Mouse (Mus musculus) WW6 (cell line): ENCODE measurements around the gene Aco2.
A peak's percentile ranks its signal among the peaks of the same experiment; 100 is the strongest.

Experiments
- DNase-seq: peaks from one replicate; pipeline ENCODE4 v3.0.0-alpha.2; 2013; ENCODE audit warnings: low read depth, low spot score

Gene Aco2

GRCm38 (mm10) chr15:81872262-81873136 is at the start of gene Aco2:
Gene Aco2, plus strand, starts transcription at chr15:81872309.
- DNase-seq = peak; percentile 94

- no peak for DNase-seq
Observed at GRCm38 (mm10) chr15:81822631-81823030, 49.5 kb upstream of the Aco2 start.

DNA sequence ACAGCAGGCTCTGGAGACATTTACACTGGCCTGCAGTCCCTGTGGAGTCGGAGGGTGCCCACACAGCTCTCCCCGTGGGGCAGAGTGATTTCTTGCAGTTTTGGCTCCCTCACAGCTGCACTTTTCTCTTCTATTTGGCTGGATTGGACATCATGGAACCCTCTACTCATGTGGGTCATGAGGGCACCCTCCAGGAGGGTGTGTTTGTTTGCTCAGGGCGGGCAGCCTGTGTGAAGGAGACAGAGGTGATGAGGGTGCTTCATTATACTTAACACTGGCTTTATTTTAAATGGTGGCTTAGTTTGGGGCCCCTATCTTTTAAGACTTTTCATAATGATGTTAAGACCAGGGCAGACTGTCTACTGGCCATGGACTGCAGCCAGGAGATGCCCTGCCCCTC is 47.3 kb upstream of the Aco2 start:
- no peak for DNase-seq

DNA sequence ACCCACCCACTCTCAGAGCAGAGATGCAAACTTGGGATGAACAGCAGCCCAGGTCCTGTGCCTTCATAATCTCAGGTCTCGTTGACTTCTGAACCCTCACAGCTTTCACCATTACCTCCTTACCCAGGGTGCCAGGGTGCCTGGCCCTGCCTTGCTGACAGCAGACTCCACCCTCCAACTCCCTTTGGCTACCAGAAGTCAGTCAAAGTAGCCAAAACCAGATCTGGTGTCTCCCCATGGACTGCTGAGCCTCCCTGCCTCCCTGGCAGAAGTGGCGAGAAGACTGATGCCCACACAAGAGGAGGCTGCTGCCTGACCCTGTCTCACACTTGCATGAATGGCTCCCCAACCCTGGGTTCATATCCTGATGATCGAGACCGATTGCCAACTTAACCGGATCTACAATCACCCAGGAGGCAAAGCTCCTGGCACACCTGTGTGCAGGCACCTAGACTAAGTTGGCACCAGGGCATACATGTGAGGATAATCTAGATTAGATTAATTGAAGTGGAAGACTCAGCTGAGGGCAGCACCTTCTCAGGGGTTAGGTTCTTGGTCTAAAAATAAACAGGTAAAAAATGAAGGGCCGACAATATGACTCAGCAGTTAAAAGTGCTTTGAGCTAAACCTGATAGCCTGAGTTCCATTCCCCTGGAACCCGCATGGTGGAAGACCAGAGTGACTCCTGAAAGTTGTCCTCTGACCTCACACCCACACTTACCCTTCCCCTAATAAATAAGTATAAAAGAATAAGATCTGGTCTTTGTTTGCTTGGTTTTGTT is 43.5 kb upstream of the Aco2 start:
- no peak for DNase-seq

GRCm38 (mm10) chr15:81829208-81829580 is 42.9 kb upstream of the Aco2 start:
- no peak for DNase-seq

DNA sequence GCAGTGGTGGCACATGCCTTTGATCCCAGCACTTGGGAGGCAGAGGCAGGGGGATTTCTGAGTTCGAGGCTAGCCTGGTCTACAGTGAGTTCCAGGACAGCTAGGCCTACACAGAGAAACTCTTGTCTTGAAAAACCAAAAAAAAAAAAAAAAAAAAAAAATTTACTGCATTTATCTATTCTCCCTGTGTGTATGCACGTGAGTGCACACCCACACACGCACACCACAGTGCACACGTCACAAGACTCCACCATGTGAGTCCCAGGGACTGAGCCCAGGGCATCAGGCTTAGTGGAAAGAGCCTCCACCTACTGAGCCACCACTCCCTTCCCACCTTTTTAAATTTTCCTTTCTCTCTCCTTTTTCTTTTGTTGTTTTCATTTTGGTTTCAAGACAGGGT is 41.6 kb upstream of the Aco2 start:
- no peak for DNase-seq

- peak; percentile 91 for DNase-seq
Observed at GRCm38 (mm10) chr15:81831136-81831825, 40.8 kb upstream of the Aco2 start.

DNA sequence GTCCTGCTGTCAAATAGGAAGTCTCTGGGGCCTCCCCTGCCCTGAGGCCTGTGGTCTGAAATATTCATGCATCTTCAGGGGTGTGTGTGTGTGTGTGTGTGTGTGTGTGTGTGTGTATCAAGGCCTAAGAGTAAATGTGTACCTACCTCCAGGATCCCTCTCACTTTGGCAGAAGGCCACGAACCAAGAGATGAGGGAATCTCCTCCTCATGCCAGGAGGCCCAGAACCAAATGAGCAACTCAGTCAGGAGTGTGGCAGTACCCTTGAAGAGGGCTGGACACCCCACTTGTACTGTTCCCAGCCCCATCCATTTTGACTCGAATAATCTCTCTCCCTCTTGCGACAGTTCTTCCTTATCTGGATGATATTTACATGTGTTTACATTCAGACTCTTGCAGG is 39.9 kb upstream of the Aco2 start:
- no peak for DNase-seq

DNA sequence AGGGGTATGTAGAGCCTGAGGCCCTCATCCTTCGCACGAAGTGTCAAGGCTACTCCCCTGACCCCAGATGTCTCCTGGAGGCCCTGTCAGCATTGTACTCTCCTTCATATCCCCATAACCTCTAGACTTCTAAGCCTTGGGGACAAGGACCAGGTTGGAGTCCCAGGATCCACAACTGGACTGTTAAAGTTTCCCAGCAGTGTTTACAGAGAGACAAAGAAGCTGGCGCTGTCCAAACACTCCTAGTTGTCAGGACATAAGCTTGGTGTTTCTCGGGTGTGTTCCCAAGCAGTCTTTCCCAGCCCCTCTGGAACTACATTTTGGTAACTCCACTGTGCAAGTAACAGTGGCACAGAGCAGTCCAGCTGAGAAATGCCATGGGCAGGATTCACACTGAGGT is 38.6 kb upstream of the Aco2 start:
- no peak for DNase-seq

- DNase-seq = no peak
Observed at GRCm38 (mm10) chr15:81834171-81834841, 37.8 kb upstream of the Aco2 start.

DNA sequence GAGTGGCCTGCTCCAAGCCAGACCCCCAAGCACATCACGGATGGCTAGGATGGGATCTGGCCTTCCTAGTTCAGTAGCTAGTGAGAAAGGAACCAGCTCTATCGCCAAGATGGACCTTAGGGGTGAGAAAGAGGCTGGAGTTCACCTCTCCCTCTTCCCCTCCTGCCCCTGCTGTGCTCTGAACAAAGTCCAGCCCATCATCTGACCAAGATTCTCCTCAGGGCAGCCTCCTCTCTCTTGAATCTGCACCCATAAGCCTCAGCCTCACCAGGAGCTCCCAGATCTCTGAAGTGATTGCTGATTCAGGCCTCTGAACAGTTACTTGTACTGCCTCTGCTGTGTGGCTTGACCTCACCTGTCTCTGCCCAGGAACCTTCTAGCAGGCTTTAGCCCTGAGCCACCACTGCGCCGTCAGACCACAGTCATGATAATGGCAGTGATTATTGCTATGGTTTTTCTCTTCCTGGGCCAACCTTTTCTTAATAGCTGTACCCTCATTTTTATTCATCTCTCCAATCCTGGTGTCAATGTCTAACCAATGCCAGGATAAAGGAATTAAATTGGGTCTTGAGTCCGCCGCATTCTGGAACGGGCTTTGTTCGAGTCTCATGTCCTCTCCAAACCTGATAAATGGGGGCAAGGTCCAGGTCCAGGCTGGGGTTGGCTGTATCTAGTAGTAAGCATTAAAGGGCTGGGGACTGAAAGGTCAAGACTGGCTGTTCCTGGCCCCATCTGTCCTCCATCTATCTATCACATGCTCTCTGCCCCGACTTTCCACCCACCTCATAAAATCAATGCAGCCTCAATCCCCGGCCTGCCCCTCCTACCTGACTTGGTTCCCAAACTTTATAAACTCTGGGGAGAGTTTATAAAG is 36.9 kb upstream of the Aco2 start:
- no peak for DNase-seq

- DNase-seq = no peak
Observed at GRCm38 (mm10) chr15:81836124-81836821, 35.8 kb upstream of the Aco2 start.

DNA sequence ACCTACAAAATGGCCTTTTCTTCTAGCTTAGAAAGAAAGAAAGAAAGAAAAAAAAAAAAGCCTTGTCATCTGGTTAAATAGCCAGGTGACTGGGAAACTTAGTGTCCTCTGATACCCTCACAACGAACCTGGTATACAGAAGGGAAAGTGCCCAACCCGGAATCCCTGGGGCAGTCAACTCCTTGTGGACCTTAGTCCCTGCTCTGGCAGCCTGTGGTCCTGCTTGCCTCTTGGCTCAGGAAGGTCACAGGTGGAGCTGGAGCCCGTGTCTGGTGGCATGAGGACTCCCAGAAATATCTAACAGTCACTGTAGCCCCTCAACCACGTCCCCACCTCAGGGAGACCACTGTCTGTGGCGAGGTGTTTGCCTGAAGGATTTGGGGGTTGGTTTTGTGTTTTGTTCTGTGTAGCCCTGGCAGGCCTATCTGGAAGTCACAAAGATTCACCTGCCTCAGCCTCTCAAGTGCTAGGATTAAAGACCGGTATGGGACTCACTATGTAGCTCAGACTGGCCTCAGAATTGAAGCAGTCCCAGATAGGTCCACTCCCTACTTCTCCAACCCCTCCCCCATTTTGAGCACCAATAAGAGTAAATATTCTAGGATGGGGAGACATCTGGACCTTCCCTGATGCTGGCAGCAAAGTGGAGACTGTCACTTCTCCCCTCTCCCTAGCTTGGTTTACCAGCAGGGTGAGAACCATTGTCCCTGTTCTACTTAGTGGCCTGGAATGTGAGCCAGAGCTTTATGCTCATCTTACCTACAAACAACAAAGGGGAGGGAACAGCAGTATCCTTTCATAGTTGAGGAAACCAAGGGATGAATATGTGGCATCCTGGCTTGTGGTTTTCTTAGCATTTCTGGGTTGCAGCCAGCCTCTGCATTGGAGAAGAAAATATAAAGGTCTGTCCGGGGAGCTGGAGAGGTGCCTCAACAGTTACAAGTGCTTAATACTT is 34.9 kb upstream of the Aco2 start:
- DNase-seq = no peak

DNA sequence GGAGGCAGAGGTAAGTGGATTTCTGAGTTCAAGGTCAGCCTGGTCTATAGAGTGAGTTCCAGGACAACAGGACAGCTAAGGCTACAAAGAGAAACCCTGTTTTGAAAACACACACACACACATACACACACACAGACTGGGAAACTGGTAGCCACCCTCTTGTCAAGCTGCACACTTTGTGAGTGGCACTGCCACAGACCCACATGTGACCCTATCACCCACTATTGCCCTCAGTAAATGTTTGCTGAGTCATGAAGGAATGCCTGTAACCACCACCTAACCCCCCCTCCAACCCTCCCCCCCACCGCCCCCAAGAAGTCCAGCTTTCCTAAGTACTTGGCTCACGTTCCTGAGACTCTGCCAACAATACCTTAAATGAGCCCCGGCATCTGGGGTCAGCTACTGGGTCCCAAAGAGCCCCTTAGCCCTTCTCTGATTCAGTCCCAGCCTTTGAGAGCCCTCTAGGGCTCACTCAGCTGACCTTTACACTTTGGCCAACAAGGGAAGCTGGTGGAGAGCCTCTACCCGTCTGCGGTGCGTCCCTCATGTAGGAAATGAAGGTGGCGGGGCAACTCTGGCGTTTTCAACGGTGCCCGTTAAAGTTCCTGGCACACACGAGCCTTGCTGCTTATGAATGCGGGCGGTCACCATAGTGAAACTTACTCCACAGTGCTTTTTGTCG is 33.4 kb upstream of the Aco2 start:
- DNase-seq = no peak

DNA sequence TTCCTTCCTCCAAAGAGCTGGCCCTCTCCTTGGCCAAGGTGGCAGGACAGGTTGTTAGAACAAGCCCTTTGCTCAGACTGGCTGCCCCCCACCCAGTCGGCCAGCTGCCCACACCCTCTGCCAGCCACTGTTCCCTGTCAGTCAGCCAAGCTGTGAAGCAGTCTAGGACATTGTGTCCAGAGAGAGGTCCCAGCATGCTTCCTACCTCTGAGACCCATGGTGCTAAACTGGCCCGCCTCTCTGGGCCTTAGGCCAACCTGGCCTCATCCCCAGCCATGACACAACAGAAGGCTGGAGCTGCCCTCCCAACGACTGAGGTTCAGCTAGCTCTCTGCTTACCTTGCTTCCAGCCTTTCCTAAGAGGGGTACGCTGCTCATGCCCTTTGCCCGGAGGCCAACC is 32.5 kb upstream of the Aco2 start:
- DNase-seq = no peak

- DNase-seq = no peak
Observed at GRCm38 (mm10) chr15:81840306-81840705, 31.8 kb upstream of the Aco2 start.

GRCm38 (mm10) chr15:81842275-81842674 is 29.8 kb upstream of the Aco2 start:
- no peak for DNase-seq

GRCm38 (mm10) chr15:81845033-81845625 is 27.0 kb upstream of the Aco2 start:
- no peak for DNase-seq
